Comparison of ENCODE assay signal across 8 mouse cellular contexts in genomic region chr2:150666723-150667064, GRCm38 (mm10). TPM values are rescaled to one million over a fixed set of nuclear protein-coding genes. Genes with fewer than 3 reads are reported as not detected.
DNase-seq lines count a peak whose midpoint lies in the region; ATAC-seq and TF ChIP-seq lines count a peak whose summit lies in the region.

No protein-coding gene starts in this region.

- no peak for DNase-seq in kidney, adult 2 months
- DNase-seq in kidney, postnatal 4 days = no peak
- DNase-seq in hindbrain, embryonic 11.5 days (ENCODE audit: low spot score) = no peak
- no peak for DNase-seq in adrenal gland, adult 18-20 months (ENCODE audit: low spot score in 2 of 2)
- DNase-seq in testis, postnatal 10 days (ENCODE audit: low spot score) = no peak
- DNase-seq in gastrocnemius, postnatal 36 days = no peak

- peak overlapping the region; percentile 81 for H3K4me3 ChIP-seq in kidney, adult 2 months (ENCODE audit: insufficient read depth, low read depth, low read length)
- peak overlapping the region; percentile 74 for H3K4me3 ChIP-seq in bone marrow, adult 2 months (replicated peaks; ENCODE audit: control insufficient read depth, low read depth, low read length)
- peak overlapping the region; percentile 43 for H3K4me3 ChIP-seq in hindbrain, embryonic 11.5 days (ENCODE audit: low read depth, low read length)
- H3K4me3 ChIP-seq in midbrain, embryonic 13.5 days (replicated peaks) = peak overlapping the region; percentile 54

- WGBS in kidney, adult 2 months = 53% methylated on average over 7 of the region's 7 CpGs
- WGBS in bone marrow, adult 2 months = 30% methylated on average over 7 of the region's 7 CpGs
- 40% methylated on average over 7 of the region's 7 CpGs for WGBS in hindbrain, embryonic 11.5 days
- 49% methylated on average over 7 of the region's 7 CpGs for WGBS in midbrain, embryonic 13.5 days

- peak overlapping the region; percentile 53 for H3K4me2 ChIP-seq in hindbrain, embryonic 11.5 days (replicated peaks; ENCODE audit: low read depth, low read length)
- peak overlapping the region; percentile 86 for H3K4me2 ChIP-seq in midbrain, embryonic 13.5 days (replicated peaks)

- no peaks in the 10 kb centered on the region for H3K27me3 ChIP-seq in kidney, adult 2 months (replicated peaks; ENCODE audit: control insufficient read depth, insufficient read depth, low read length)
- H3K27me3 ChIP-seq in hindbrain, embryonic 11.5 days (ENCODE audit: control insufficient read depth, insufficient read depth, low read length) = peaks cover 5% of the 10 kb centered on the region
- peaks cover 9% of the 10 kb centered on the region for H3K27me3 ChIP-seq in midbrain, embryonic 13.5 days

- H3K9ac ChIP-seq in hindbrain, embryonic 11.5 days (ENCODE audit: low read depth, low read length) = peak overlapping the region; percentile 50; the same call in 1 of the 2 replicates
- H3K9ac ChIP-seq in midbrain, embryonic 13.5 days (replicated peaks) = peak overlapping the region; percentile 78

- no peak for TF ChIP-seq POLR2A in kidney, adult 2 months (IDR thresholded peaks at IDR 0.05; ENCODE audit: low read depth, low read length)
- no peak for TF ChIP-seq POLR2A in bone marrow, adult 2 months (IDR thresholded peaks at IDR 0.05; ENCODE audit: borderline replicate concordance, control insufficient read depth, low read depth, low read length)

- intact Hi-C loops in gastrocnemius, postnatal 36 days (cut with DNase I) = no loop called here

- H3K27ac ChIP-seq in kidney, adult 2 months (ENCODE audit: insufficient read depth, low read depth, low read length) = peak overlapping the region; percentile 87
- peak overlapping the region; percentile 95 for H3K27ac ChIP-seq in bone marrow, adult 2 months (ENCODE audit: control insufficient read depth, insufficient read depth, low read depth, low read length, poor library complexity)
- H3K27ac ChIP-seq in hindbrain, embryonic 11.5 days (ENCODE audit: low read depth, low read length) = peak overlapping the region; percentile 60; the same call in 1 of the 2 replicates
- H3K27ac ChIP-seq in midbrain, embryonic 13.5 days = peak overlapping the region; percentile 74; the same call in 1 of the 2 replicates

- no peaks in the 10 kb centered on the region for H3K36me3 ChIP-seq in kidney, adult 2 months (ENCODE audit: control insufficient read depth, insufficient read depth, low read length)
- no peaks in the 10 kb centered on the region for H3K36me3 ChIP-seq in hindbrain, embryonic 11.5 days (ENCODE audit: control insufficient read depth, insufficient read depth, low read length)
- H3K36me3 ChIP-seq in midbrain, embryonic 13.5 days = no peaks in the 10 kb centered on the region

- no peak for ATAC-seq in hindbrain, embryonic 11.5 days (ENCODE audit: low FRiP score)
- 0 out of 2 replicates have a peak, but pooled peaks have one; percentile 32 for ATAC-seq in midbrain, embryonic 13.5 days

- no peaks in the 10 kb centered on the region for H3K9me3 ChIP-seq in hindbrain, embryonic 11.5 days (ENCODE audit: control insufficient read depth, low read length)
- H3K9me3 ChIP-seq in midbrain, embryonic 13.5 days = no peaks in the 10 kb centered on the region

- peaks cover 36% of the 10 kb centered on the region for H3K4me1 ChIP-seq in kidney, adult 2 months (ENCODE audit: control insufficient read depth, insufficient read depth, low read length)
- H3K4me1 ChIP-seq in bone marrow, adult 2 months (ENCODE audit: control insufficient read depth, insufficient read depth, low read length) = peaks cover 4% of the 10 kb centered on the region; the same call in 1 of the 2 replicates
- no peaks in the 10 kb centered on the region for H3K4me1 ChIP-seq in hindbrain, embryonic 11.5 days (replicated peaks; ENCODE audit: control insufficient read depth, insufficient read depth, low read length)
- H3K4me1 ChIP-seq in midbrain, embryonic 13.5 days (replicated peaks) = peaks cover 38% of the 10 kb centered on the region

- TF ChIP-seq CTCF in kidney, adult 2 months (conservative IDR thresholded peaks at IDR 0.05; ENCODE audit: insufficient read depth, insufficient read length, low read depth, low read length) = no peak
- TF ChIP-seq CTCF in bone marrow, adult 2 months (IDR thresholded peaks at IDR 0.05; ENCODE audit: control insufficient read depth, insufficient read depth, low read length) = no peak

RNA-seq across cellular contexts. Expression of gene Acss1, which starts 1.6 kb away (rescaled TPM):
- 461 and 477 TPM in 2 replicates for polyA plus RNA-seq in kidney, adult 2 months (2012; rRNA removed)
- 31.2 and 32.1 TPM in 2 replicates for polyA plus RNA-seq in bone marrow, adult 2 months (2011; ENCODE audit: insufficient read depth, insufficient read length, low replicate concordance, missing spikeins)
- 31.4 and 31.9 TPM in 2 replicates for polyA plus RNA-seq in hindbrain, embryonic 11.5 days (2014; fragmentation: Nextera tagmentation; extraction: Ambion mirVana)
- polyA plus RNA-seq in midbrain, embryonic 13.5 days (2015; fragmentation: Nextera tagmentation; extraction: Ambion mirVana) = 20.1 and 22.7 TPM in 2 replicates
- total RNA-seq in adrenal gland, adult 18-20 months (2021) = 10 to 100 TPM; 30.4 to 78.4 TPM
- total RNA-seq in gastrocnemius, postnatal 36 days (2021) = 10 to 100 TPM; 10.7 to 26.5 TPM

RNA-seq across cellular contexts. Expression of gene Vsx1, which starts 22.5 kb away (rescaled TPM):
- polyA plus RNA-seq in kidney, adult 2 months (2012; rRNA removed) = not detected in 2 replicates
- polyA plus RNA-seq in bone marrow, adult 2 months (2011; ENCODE audit: insufficient read depth, insufficient read length, low replicate concordance, missing spikeins) = 0.80 and 1.2 TPM in 2 replicates
- polyA plus RNA-seq in hindbrain, embryonic 11.5 days (2014; fragmentation: Nextera tagmentation; extraction: Ambion mirVana) = 1.1 and 1.9 TPM in 2 replicates
- polyA plus RNA-seq in midbrain, embryonic 13.5 days (2015; fragmentation: Nextera tagmentation; extraction: Ambion mirVana) = 0.05 and 0.23 TPM in 2 replicates
- not detected for total RNA-seq in adrenal gland, adult 18-20 months (2021)
- not detected for total RNA-seq in gastrocnemius, postnatal 36 days (2021)

RNA-seq across cellular contexts. Expression of gene Apmap, which starts 58.3 kb away (rescaled TPM):
- 172 and 181 TPM in 2 replicates for polyA plus RNA-seq in kidney, adult 2 months (2012; rRNA removed)
- polyA plus RNA-seq in bone marrow, adult 2 months (2011; ENCODE audit: insufficient read depth, insufficient read length, low replicate concordance, missing spikeins) = 10.7 and 18.0 TPM in 2 replicates
- 40.3 and 42.6 TPM in 2 replicates for polyA plus RNA-seq in hindbrain, embryonic 11.5 days (2014; fragmentation: Nextera tagmentation; extraction: Ambion mirVana)
- 39.9 and 43.0 TPM in 2 replicates for polyA plus RNA-seq in midbrain, embryonic 13.5 days (2015; fragmentation: Nextera tagmentation; extraction: Ambion mirVana)
- 100 to 1,000 TPM; 122 to 153 TPM for total RNA-seq in adrenal gland, adult 18-20 months (2021)
- 10 to 100 TPM; 16.0 to 19.3 TPM for total RNA-seq in gastrocnemius, postnatal 36 days (2021)

Comparison
In these comparisons a context has a peak if more than half of its experiments do, and no peak if none do; other contexts are left out.
1. RNA of gene Acss1, which starts 1.6 kb away (polyA plus RNA-seq): 461 to 477 TPM in kidney, adult 2 months; 31.4 to 31.9 TPM in hindbrain, embryonic 11.5 days, 31.2 to 32.1 TPM in bone marrow, adult 2 months and 20.1 to 22.7 TPM in midbrain, embryonic 13.5 days; every median in the first group is over 10 times any median in the second.
2. Peak in every context shown above with its lines, with median percentiles within 50 percentile points of each other: H3K27ac ChIP-seq and H3K4me3 ChIP-seq.